Mouse (Mus musculus): ENCODE results near the gene Sec62. TPM values are rescaled to one million over a fixed set of nuclear protein-coding genes. Genes with fewer than 3 reads are reported as not detected.

The Sec62 gene
- total and polyA plus RNA-seq, 3 experiments: 35.6 to 171 (median 75.4) TPM

- no peak overlapping the region for H3K27ac ChIP-seq (ENCODE audit: control insufficient read depth, low read depth, low read length)
- H3K9me3 ChIP-seq (replicated peaks; ENCODE audit: insufficient read depth, low read length): no peaks in the 10 kb centered on the region
- H3K27me3 ChIP-seq (ENCODE audit: control insufficient read depth in 1 of 2, insufficient read depth in 2 of 2, low read length in 2 of 2): no peaks in the 10 kb centered on the region
- no peak overlapping the region for H3K9ac ChIP-seq (ENCODE audit: control insufficient read depth, low read depth, low read length, poor library complexity, severe bottlenecking)
- H3K79me2 ChIP-seq (ENCODE audit: control insufficient read depth, insufficient read depth, low read length, poor library complexity): no peaks in the 10 kb centered on the region
- TF ChIP-seq ZNF384 (IDR thresholded peaks at IDR 0.05; ENCODE audit: low read depth, low read length): no peak
- TF ChIP-seq CHD2 (IDR thresholded peaks at IDR 0.05; ENCODE audit: low read length): no peak
- no peak for TF ChIP-seq MYC (IDR thresholded peaks at IDR 0.05; ENCODE audit: low read depth, low read length)
- no peak for TF ChIP-seq SIN3A (IDR thresholded peaks at IDR 0.05; ENCODE audit: low read length)
- TF ChIP-seq RCOR1 (IDR thresholded peaks at IDR 0.05; ENCODE audit: low read depth, low read length): no peak
- TF ChIP-seq POLR2AphosphoS2 (IDR thresholded peaks at IDR 0.05; ENCODE audit: low read length): no peak
- no peak for TF ChIP-seq ZC3H11A (IDR thresholded peaks at IDR 0.05; ENCODE audit: low read depth, low read length)
- no peak for TF ChIP-seq EP300 (IDR thresholded peaks at IDR 0.05; ENCODE audit: low read depth in 1 of 2, low read length in 2 of 2)
- H3K4me1 ChIP-seq (ENCODE audit: control insufficient read depth in 1 of 2, insufficient read depth in 2 of 2, low read length in 2 of 2): no peaks in the 10 kb centered on the region
- no peaks in the 10 kb centered on the region for H3K36me3 ChIP-seq (ENCODE audit: control insufficient read depth in 1 of 2, insufficient read depth in 2 of 2, low read length in 2 of 2)
- no peak for DNase-seq (ENCODE audit: low read depth, low spot score)
- no peak overlapping the region for H3K4me3 ChIP-seq (ENCODE audit: control insufficient read depth in 1 of 2, insufficient read depth in 1 of 2, low read depth in 2 of 2, low read length in 2 of 2)
Measured at GRCm38 (mm10) chr3:30869995-30870394, 77.3 kb downstream of the Sec62 start.

Other genes with a start within 250 kb of the Sec62 start
- gene Mecom, start 244.9 kb upstream of the Sec62 start, total RNA-seq (2012; rRNA removed): 0.04 and 0.10 TPM in 2 replicates
- not detected for gene Mecom, start 244.9 kb upstream of the Sec62 start, polyA plus RNA-seq (2012; ENCODE audit: insufficient read depth in 1 of 2, insufficient read length in 2 of 2, low read depth in 1 of 2, low replicate concordance in 2 of 2, missing spikeins in 1 of 2)
- 0.08 TPM in 1 of 2 replicates, not detected in the other for gene Actrt3, start 192.9 kb upstream of the Sec62 start, total RNA-seq (2012; rRNA removed)
- under 1 TPM in 1 of 2 experiments, not detected in 1; 0.04 TPM for gene Actrt3, start 192.9 kb upstream of the Sec62 start, polyA plus RNA-seq (2012; ENCODE audit: insufficient read depth in 1 of 2, insufficient read length in 2 of 2, low read depth in 1 of 2, low replicate concordance in 2 of 2, missing spikeins in 1 of 2)
- gene Mynn, start 190.8 kb upstream of the Sec62 start, total RNA-seq (2012; rRNA removed): 13.9 and 17.0 TPM in 2 replicates
- gene Mynn, start 190.8 kb upstream of the Sec62 start, polyA plus RNA-seq (2012; ENCODE audit: insufficient read depth in 1 of 2, insufficient read length in 2 of 2, low read depth in 1 of 2, low replicate concordance in 2 of 2, missing spikeins in 1 of 2): 10 to 100 TPM in 1 of 2 experiments, not detected in 1; 12.3 TPM
- gene Lrriq4, start 148.4 kb upstream of the Sec62 start, total RNA-seq (2012; rRNA removed): not detected in 2 replicates
- not detected for gene Lrriq4, start 148.4 kb upstream of the Sec62 start, polyA plus RNA-seq (2012; ENCODE audit: insufficient read depth in 1 of 2, insufficient read length in 2 of 2, low read depth in 1 of 2, low replicate concordance in 2 of 2, missing spikeins in 1 of 2)
- not detected in 2 replicates for gene Lrrc34, start 145.0 kb upstream of the Sec62 start, total RNA-seq (2012; rRNA removed)
- not detected for gene Lrrc34, start 145.0 kb upstream of the Sec62 start, polyA plus RNA-seq (2012; ENCODE audit: insufficient read depth in 1 of 2, insufficient read length in 2 of 2, low read depth in 1 of 2, low replicate concordance in 2 of 2, missing spikeins in 1 of 2)
- 0.07 TPM in 1 of 2 replicates, not detected in the other for gene Lrrc31, start 93.0 kb upstream of the Sec62 start, total RNA-seq (2012; rRNA removed)
- gene Lrrc31, start 93.0 kb upstream of the Sec62 start, polyA plus RNA-seq (2012; ENCODE audit: insufficient read depth in 1 of 2, insufficient read length in 2 of 2, low read depth in 1 of 2, low replicate concordance in 2 of 2, missing spikeins in 1 of 2): under 1 TPM in 1 of 2 experiments, not detected in 1; 0.03 TPM
- gene Samd7, start 46.6 kb upstream of the Sec62 start, total RNA-seq (2012; rRNA removed): not detected in 2 replicates
- not detected for gene Samd7, start 46.6 kb upstream of the Sec62 start, polyA plus RNA-seq (2012; ENCODE audit: insufficient read depth in 1 of 2, insufficient read length in 2 of 2, low read depth in 1 of 2, low replicate concordance in 2 of 2, missing spikeins in 1 of 2)
- gene Gpr160, start 63.1 kb downstream of the Sec62 start, total RNA-seq (2012; rRNA removed): not detected in 2 replicates
- gene Gpr160, start 63.1 kb downstream of the Sec62 start, polyA plus RNA-seq (2012; ENCODE audit: insufficient read depth in 1 of 2, insufficient read length in 2 of 2, low read depth in 1 of 2, low replicate concordance in 2 of 2, missing spikeins in 1 of 2): under 1 TPM in 1 of 2 experiments, not detected in 1; 0.17 TPM
- 3.2 and 3.5 TPM in 2 replicates for gene Phc3, start 176.5 kb downstream of the Sec62 start, total RNA-seq (2012; rRNA removed)
- gene Phc3, start 176.5 kb downstream of the Sec62 start, polyA plus RNA-seq (2012; ENCODE audit: insufficient read depth in 1 of 2, insufficient read length in 2 of 2, low read depth in 1 of 2, low replicate concordance in 2 of 2, missing spikeins in 1 of 2): 10 to 100 TPM in 1 of 2 experiments, not detected in 1; 11.4 TPM
- gene Prkci, start 202.9 kb downstream of the Sec62 start, total RNA-seq (2012; rRNA removed): 9.0 and 9.5 TPM in 2 replicates
- gene Prkci, start 202.9 kb downstream of the Sec62 start, polyA plus RNA-seq (2012; ENCODE audit: insufficient read depth in 1 of 2, insufficient read length in 2 of 2, low read depth in 1 of 2, low replicate concordance in 2 of 2, missing spikeins in 1 of 2): 10 to 100 TPM in 1 of 2 experiments, not detected in 1; 18.3 TPM

Measured in MEL (cell line).